Mouse (Mus musculus): ENCODE measurements around the gene Trmt61a. TPM values are rescaled to one million over a fixed set of nuclear protein-coding genes. Genes with fewer than 3 reads are reported as not detected.

Trmt61a gene
- polyA plus RNA-seq, 1 experiment from 2014 or later, result 5.8 TPM

DNA sequence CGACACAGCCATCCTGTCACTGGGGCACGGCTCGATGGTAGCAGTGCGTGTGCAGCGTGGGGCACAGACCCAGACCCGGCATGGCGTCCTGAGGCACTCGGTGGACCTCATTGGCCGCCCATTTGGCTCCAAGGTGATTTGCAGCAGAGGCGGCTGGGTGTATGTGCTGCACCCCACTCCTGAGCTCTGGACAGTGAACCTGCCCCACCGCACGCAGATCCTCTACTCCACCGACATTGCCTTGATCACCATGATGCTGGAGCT lies 697 bp downstream of the Trmt61a start:
- Histone ChIP-seq H3K27ac (ENCODE audit: low read depth, low read length) (no peak overlapping the region), H3K9me3 (replicated peaks; ENCODE audit: control insufficient read depth, low read length) (no peaks in the 10 kb centered on the region), H3K4me3 (ENCODE audit: low read depth, low read length) (peak overlapping the region; percentile 66), H3K36me3 (ENCODE audit: control insufficient read depth, insufficient read depth, low read length) (peaks cover 18% of the 10 kb centered on the region), H3K4me2 (ENCODE audit: low read length) (peak overlapping the region; percentile 94), H3K4me1 (ENCODE audit: control insufficient read depth, insufficient read depth, low read length) (peaks cover 13% of the 10 kb centered on the region), H3K9ac (ENCODE audit: low read length) (peak overlapping the region; percentile 83), H3K27me3 (replicated peaks; ENCODE audit: control insufficient read depth, insufficient read depth, low read length) (no peaks in the 10 kb centered on the region)
- no peak for ATAC-seq
- no peak for DNase-seq (ENCODE audit: low spot score)
- WGBS, result 12% methylated on average over 13 of the region's 13 CpGs

DNA sequence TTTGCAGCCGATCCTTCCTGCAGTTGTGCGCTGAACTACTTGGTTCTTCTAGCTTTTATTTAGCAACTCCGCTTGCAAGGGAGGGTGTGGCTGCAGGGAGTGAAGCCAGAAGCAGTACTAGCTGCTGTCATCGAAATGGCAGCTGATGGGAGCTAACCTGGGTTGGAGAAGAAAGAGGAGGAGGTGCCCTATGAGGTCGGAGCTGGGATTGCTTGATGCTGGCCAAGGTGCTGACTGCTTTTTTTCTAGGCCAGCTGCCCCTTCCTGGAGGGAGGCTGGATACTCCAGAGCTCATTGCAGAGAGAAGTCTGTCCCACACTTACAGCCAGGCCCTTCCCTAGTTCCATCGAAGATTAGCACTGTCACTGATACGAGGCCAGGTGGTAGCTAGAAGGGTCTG lies 1.1 kb downstream of the Trmt61a start:
- DNase-seq (ENCODE audit: low spot score) (no peak), ATAC-seq (no peak)
- peaks cover 13% of the 10 kb centered on the region for H3K4me1 ChIP-seq (ENCODE audit: control insufficient read depth, insufficient read depth, low read length)
- peak overlapping the region; percentile 94 for H3K4me2 ChIP-seq (ENCODE audit: low read length)
- WGBS, result 63% methylated on average over 7 of the region's 7 CpGs
- peak overlapping the region; percentile 83; the same call in 1 of the 2 replicates for H3K9ac ChIP-seq (ENCODE audit: low read length)
- H3K4me3 ChIP-seq (ENCODE audit: low read depth, low read length), result peak overlapping the region; percentile 66
- no peaks in the 10 kb centered on the region for H3K27me3 ChIP-seq (replicated peaks; ENCODE audit: control insufficient read depth, insufficient read depth, low read length)
- H3K9me3 ChIP-seq (replicated peaks; ENCODE audit: control insufficient read depth, low read length), result no peaks in the 10 kb centered on the region
- peaks cover 22% of the 10 kb centered on the region for H3K36me3 ChIP-seq (ENCODE audit: control insufficient read depth, insufficient read depth, low read length)
- no peak overlapping the region for H3K27ac ChIP-seq (ENCODE audit: low read depth, low read length)

DNA sequence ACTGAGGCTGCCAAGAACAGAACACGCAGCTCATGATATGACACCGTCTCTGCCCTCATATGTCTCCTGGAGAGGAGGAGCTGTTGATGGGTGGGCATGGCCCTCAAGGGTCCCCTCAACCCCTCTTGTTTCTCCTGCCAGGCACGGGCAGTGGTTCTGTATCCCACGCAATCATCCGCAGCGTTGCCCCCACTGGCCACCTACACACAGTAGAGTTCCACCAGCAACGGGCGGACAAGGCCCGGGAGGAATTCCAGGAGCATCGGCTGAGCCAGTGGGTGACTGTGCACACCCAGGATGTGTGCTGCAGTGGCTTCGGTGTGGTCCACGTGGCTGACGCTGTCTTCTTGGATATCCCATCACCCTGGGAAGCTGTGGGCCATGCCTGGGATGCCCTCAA lies 2.8 kb downstream of the Trmt61a start:
- DNase-seq (ENCODE audit: low spot score) (no peak), ATAC-seq (no peak)

DNA sequence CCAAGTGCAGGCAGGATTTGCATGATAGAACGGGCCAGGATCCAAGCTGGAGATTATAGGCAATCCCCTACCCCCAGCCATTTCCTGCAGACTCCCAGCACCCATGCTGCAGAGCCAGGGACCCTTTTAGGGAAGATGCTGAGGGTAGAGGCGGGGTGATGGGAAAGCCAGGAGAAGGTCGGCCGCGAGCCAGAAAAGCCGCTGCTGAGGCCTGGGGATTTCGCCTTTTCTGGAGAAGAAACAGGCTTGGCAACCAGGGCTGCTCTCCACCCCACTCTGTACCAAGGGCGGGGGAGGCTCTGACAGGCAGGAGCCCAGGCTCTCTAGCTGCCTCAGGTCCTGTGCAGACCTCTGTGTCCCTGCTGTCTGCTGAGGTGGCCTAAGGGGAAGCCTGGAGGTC lies 3.4 kb downstream of the Trmt61a start:
- DNase-seq (ENCODE audit: low spot score), result no peak
- 84% methylated on average over 8 of the region's 8 CpGs for WGBS

More for the DNA sequence above, 2.8 kb downstream of the Trmt61a start:
- peaks cover 24% of the 10 kb centered on the region for H3K36me3 ChIP-seq (ENCODE audit: control insufficient read depth, insufficient read depth, low read length)
- H3K27ac ChIP-seq (ENCODE audit: low read depth, low read length), result no peak overlapping the region
- no peak overlapping the region for H3K4me3 ChIP-seq (ENCODE audit: low read depth, low read length)
- no peak overlapping the region for H3K9ac ChIP-seq (ENCODE audit: low read length)
- no peaks in the 10 kb centered on the region for H3K9me3 ChIP-seq (replicated peaks; ENCODE audit: control insufficient read depth, low read length)
- H3K27me3 ChIP-seq (replicated peaks; ENCODE audit: control insufficient read depth, insufficient read depth, low read length), result no peaks in the 10 kb centered on the region
- H3K4me2 ChIP-seq (ENCODE audit: low read length), result no peak overlapping the region
- peaks cover 13% of the 10 kb centered on the region for H3K4me1 ChIP-seq (ENCODE audit: control insufficient read depth, insufficient read depth, low read length)
- whole genome bisulfite sequencing, result 92% methylated on average over 13 of the region's 13 CpGs

DNA sequence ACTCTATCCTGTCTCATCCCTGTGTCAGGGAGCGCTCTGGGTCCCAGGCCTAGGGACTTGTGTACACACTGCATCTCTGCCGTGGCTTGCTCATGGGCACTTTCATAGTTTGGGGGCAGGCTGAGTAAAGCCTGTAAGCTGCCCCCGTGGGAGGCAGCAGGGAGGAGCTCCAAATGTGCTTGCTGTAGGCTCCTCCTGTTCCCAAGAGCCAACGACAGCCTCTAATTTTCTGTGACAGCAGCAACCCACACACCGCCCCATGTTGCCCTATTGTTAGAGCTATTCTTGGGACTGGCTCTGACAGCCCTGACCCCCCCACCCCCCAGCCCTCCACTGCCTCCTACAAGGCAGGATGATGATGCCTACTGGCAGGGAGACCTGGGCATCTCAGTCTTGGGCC lies 4.1 kb downstream of the Trmt61a start:
- Histone ChIP-seq H3K9ac (ENCODE audit: low read length) (no peak overlapping the region), H3K4me1 (ENCODE audit: control insufficient read depth, insufficient read depth, low read length) (peaks cover 17% of the 10 kb centered on the region), H3K27ac (ENCODE audit: low read depth, low read length) (no peak overlapping the region), H3K9me3 (replicated peaks; ENCODE audit: control insufficient read depth, low read length) (no peaks in the 10 kb centered on the region), H3K27me3 (replicated peaks; ENCODE audit: control insufficient read depth, insufficient read depth, low read length) (no peaks in the 10 kb centered on the region), H3K4me3 (ENCODE audit: low read depth, low read length) (no peak overlapping the region), H3K4me2 (ENCODE audit: low read length) (no peak overlapping the region), H3K36me3 (ENCODE audit: control insufficient read depth, insufficient read depth, low read length) (peaks cover 24% of the 10 kb centered on the region)
- WGBS, result 85% methylated on average over 5 of the region's 5 CpGs
- DNase-seq (ENCODE audit: low spot score), result no peak
- ATAC-seq, result no peak

More for the DNA sequence above, 3.4 kb downstream of the Trmt61a start:
- H3K9me3 ChIP-seq (replicated peaks; ENCODE audit: control insufficient read depth, low read length), result no peaks in the 10 kb centered on the region
- ATAC-seq, result no peak
- peaks cover 13% of the 10 kb centered on the region for H3K4me1 ChIP-seq (ENCODE audit: control insufficient read depth, insufficient read depth, low read length)
- H3K9ac ChIP-seq (ENCODE audit: low read length), result no peak overlapping the region
- H3K4me3 ChIP-seq (ENCODE audit: low read depth, low read length), result no peak overlapping the region
- peaks cover 24% of the 10 kb centered on the region for H3K36me3 ChIP-seq (ENCODE audit: control insufficient read depth, insufficient read depth, low read length)
- no peak overlapping the region for H3K4me2 ChIP-seq (ENCODE audit: low read length)
- H3K27ac ChIP-seq (ENCODE audit: low read depth, low read length), result no peak overlapping the region
- no peaks in the 10 kb centered on the region for H3K27me3 ChIP-seq (replicated peaks; ENCODE audit: control insufficient read depth, insufficient read depth, low read length)

DNA sequence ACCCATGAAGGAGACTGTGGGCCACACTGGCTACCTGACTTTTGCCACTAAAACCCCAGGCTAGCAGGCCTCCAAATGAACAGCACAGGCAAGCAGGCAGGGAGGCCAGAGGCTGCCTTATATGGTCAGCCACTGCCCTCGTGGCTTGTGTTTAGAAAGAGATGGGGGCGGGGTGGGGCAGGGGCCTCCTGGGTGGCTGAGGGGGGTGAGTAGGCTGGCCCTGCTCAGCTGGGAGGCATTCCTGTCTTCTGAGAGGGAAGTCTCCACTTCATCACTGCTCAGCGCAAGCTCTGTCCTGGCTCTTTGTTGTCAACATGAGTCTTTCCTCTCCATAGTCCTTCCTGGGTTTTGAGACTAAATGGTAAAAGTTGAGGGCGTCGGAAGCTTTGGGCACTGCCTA lies 4.9 kb downstream of the Trmt61a start:
- H3K27ac ChIP-seq (ENCODE audit: low read depth, low read length), result no peak overlapping the region
- WGBS, result 67% methylated on average over 5 of the region's 5 CpGs
- H3K4me1 ChIP-seq (ENCODE audit: control insufficient read depth, insufficient read depth, low read length), result peaks cover 18% of the 10 kb centered on the region
- H3K9ac ChIP-seq (ENCODE audit: low read length), result no peak overlapping the region
- H3K36me3 ChIP-seq (ENCODE audit: control insufficient read depth, insufficient read depth, low read length), result peaks cover 24% of the 10 kb centered on the region
- H3K4me2 ChIP-seq (ENCODE audit: low read length), result no peak overlapping the region
- no peak for ATAC-seq
- no peak overlapping the region for H3K4me3 ChIP-seq (ENCODE audit: low read depth, low read length)
- no peaks in the 10 kb centered on the region for H3K9me3 ChIP-seq (replicated peaks; ENCODE audit: control insufficient read depth, low read length)
- no peak for DNase-seq (ENCODE audit: low spot score)
- H3K27me3 ChIP-seq (replicated peaks; ENCODE audit: control insufficient read depth, insufficient read depth, low read length), result no peaks in the 10 kb centered on the region

DNA sequence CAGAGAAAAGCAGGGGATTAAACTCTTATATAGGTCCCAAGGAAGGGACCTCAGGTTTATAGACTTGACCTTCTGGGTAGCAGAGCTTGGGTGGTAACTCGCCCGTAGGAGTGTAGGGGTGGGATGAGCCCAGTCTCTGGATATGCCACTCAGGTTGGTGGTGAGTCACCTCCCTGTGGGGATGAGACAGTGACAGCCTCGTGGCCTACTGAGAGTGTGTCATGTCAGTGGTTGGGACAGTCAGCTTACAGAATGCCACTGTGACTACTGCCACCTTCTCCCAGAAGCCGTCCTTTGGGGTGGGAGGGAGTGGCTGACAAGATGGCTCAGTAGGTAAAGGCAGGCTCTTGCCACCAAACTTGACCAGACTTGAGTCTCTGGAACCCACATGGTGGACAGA lies 8.5 kb downstream of the Trmt61a start:
- H3K36me3 ChIP-seq (ENCODE audit: control insufficient read depth, insufficient read depth, low read length), result peaks cover 19% of the 10 kb centered on the region
- DNase-seq (ENCODE audit: low spot score) (no peak), ATAC-seq (no peak)
- H3K27me3 ChIP-seq (replicated peaks; ENCODE audit: control insufficient read depth, insufficient read depth, low read length), result no peaks in the 10 kb centered on the region
- H3K4me2 ChIP-seq (ENCODE audit: low read length), result no peak overlapping the region
- no peak overlapping the region for H3K27ac ChIP-seq (ENCODE audit: low read depth, low read length)
- no peak overlapping the region for H3K4me3 ChIP-seq (ENCODE audit: low read depth, low read length)
- peaks cover 20% of the 10 kb centered on the region for H3K4me1 ChIP-seq (ENCODE audit: control insufficient read depth, insufficient read depth, low read length)
- H3K9ac ChIP-seq (ENCODE audit: low read length), result no peak overlapping the region
- 87% methylated on average over 4 of the region's 4 CpGs for WGBS
- no peaks in the 10 kb centered on the region for H3K9me3 ChIP-seq (replicated peaks; ENCODE audit: control insufficient read depth, low read length)

DNA sequence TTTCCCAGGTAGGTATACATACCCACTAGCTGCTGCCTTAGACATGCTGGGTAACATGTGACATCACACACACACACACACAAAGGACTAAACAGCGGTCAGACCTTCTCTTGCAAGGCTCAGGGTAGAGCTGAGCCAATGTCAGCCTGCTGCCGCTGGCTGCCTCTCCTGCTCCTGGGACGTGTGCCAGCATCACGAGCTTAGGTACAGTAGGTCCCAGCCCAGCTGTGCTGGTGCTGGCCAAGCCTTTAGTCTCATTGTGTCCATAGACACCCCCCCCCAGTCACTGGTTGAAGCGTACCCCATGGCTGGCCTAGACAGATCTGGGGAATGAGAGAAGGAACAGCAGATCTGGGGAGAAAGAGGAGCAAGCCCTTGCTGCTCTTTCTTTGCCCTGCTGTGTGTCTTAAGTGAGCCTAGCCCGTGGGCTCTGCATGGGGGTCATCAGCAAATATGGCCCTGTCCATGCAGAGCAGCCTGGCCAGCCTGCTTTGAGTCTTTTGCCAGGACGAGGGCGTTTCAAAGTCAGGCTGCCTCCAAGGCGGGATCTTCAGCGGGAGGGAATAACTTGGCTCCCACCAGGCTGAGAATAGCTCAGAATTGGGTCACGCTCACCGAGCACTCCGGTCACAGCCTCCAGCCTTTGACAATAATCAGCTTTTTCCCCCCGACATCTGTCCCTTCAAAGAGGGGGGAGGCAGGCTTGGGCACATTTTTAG lies 9.6 kb downstream of the Trmt61a start:
- H3K4me3 ChIP-seq (ENCODE audit: low read depth, low read length), result no peak overlapping the region
- DNase-seq (ENCODE audit: low spot score), result peak; percentile 81

DNA sequence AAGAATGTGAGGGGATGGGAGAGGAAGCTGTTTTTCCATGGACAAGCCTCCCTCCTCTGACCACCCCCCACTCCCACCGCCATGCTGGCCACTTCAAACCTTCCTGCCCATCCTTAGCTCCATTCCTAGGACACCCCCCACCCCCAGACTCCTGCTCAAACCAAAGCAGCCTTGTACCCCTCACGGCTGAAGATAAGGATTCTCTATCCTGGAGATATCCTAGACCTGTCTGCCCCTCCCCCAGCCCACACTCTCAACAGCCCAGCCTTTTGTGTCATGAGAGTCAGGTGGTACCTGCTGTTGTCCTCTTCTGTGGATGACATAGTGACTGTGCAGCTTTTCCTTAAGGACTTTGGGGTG lies 10.1 kb downstream of the Trmt61a start:
- H3K27me3 ChIP-seq (replicated peaks; ENCODE audit: control insufficient read depth, insufficient read depth, low read length), result no peaks in the 10 kb centered on the region
- 31% methylated on average over 2 of the region's 2 CpGs for WGBS
- H3K9me3 ChIP-seq (replicated peaks; ENCODE audit: control insufficient read depth, low read length), result no peaks in the 10 kb centered on the region
- peaks cover 33% of the 10 kb centered on the region for H3K4me1 ChIP-seq (ENCODE audit: control insufficient read depth, insufficient read depth, low read length)
- no peak overlapping the region for H3K4me2 ChIP-seq (ENCODE audit: low read length)
- H3K27ac ChIP-seq (ENCODE audit: low read depth, low read length), result peak overlapping the region; percentile 88
- DNase-seq (ENCODE audit: low spot score) (no peak), ATAC-seq (no peak)
- H3K9ac ChIP-seq (ENCODE audit: low read length), result no peak overlapping the region
- H3K4me3 ChIP-seq (ENCODE audit: low read depth, low read length), result no peak overlapping the region
- H3K36me3 ChIP-seq (ENCODE audit: control insufficient read depth, insufficient read depth, low read length), result peaks cover 7% of the 10 kb centered on the region; the same call in 1 of the 2 replicates

More for the DNA sequence above, 9.6 kb downstream of the Trmt61a start:
- H3K4me1 ChIP-seq (ENCODE audit: control insufficient read depth, insufficient read depth, low read length), result peaks cover 28% of the 10 kb centered on the region
- peak; percentile 82 for ATAC-seq
- H3K4me2 ChIP-seq (ENCODE audit: low read length), result peak overlapping the region; percentile 21; the same call in 1 of the 2 replicates
- no peaks in the 10 kb centered on the region for H3K27me3 ChIP-seq (replicated peaks; ENCODE audit: control insufficient read depth, insufficient read depth, low read length)
- H3K36me3 ChIP-seq (ENCODE audit: control insufficient read depth, insufficient read depth, low read length), result peaks cover 12% of the 10 kb centered on the region
- H3K9me3 ChIP-seq (replicated peaks; ENCODE audit: control insufficient read depth, low read length), result no peaks in the 10 kb centered on the region
- 7% methylated on average over 14 of the region's 14 CpGs for WGBS
- H3K9ac ChIP-seq (ENCODE audit: low read length), result peak overlapping the region; percentile 38; the same call in 1 of the 2 replicates
- peak overlapping the region; percentile 88 for H3K27ac ChIP-seq (ENCODE audit: low read depth, low read length)
